8 mouse cellular contexts compared by ENCODE assay signal in the genomic region with DNA sequence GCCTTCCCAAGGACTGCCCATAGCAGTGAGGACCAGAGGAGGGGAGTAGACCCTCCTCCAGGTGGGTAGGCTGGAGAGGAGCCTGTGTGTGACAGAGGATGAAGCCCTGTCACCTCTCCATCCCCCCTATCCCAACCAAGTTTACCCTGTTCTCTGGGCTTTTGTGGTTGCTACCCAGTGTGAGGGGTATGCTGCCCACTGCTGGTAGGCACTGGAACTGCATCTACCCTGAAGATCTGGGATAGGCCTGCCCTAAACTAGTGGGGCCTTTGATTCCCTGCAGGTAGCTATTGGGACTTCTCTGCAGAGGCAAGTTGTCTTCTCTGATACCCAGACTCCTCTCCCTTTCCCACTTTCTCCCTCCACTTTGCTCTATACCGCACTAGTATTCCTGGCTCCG. TPM values are rescaled to one million over a fixed set of nuclear protein-coding genes. Genes with fewer than 3 reads are reported as not detected.
DNase-seq lines count a peak whose midpoint lies in the region; ATAC-seq lines count a peak whose summit lies in the region.

No protein-coding gene starts in this region.

- no peaks in the 10 kb centered on the region for H3K4me1 ChIP-seq in hindbrain, embryonic 14.5 days (replicated peaks; ENCODE audit: control insufficient read depth, insufficient read depth, low read length)
- 0 out of 2 replicates have a peak, but pooled peaks cover 3% of the 10 kb centered on the region for H3K4me1 ChIP-seq in hindbrain, embryonic 13.5 days (replicated peaks)
- 0 out of 2 replicates have a peak, but pooled peaks cover 2% of the 10 kb centered on the region for H3K4me1 ChIP-seq in neural tube, embryonic 11.5 days (ENCODE audit: control insufficient read depth, insufficient read depth, low read length)

- H3K27me3 ChIP-seq in hindbrain, embryonic 14.5 days (ENCODE audit: control insufficient read depth, insufficient read depth, low read length) = no peaks in the 10 kb centered on the region
- H3K27me3 ChIP-seq in hindbrain, embryonic 13.5 days = 0 out of 2 replicates have a peak, but pooled peaks cover 18% of the 10 kb centered on the region
- no peaks in the 10 kb centered on the region for H3K27me3 ChIP-seq in neural tube, embryonic 11.5 days (ENCODE audit: control insufficient read depth, insufficient read depth, low read length)

- DNase-seq in hindbrain, embryonic 14.5 days (ENCODE audit: low spot score) = peak; percentile 72
- DNase-seq in adipocyte (ENCODE audit: low spot score) = peak; percentile 39
- peak; percentile 73 for DNase-seq in embryo, embryonic 11 days
- peak; percentile 79 to 88 for DNase-seq in heart, postnatal 14 days
- DNase-seq in left cerebral cortex, postnatal 4 days = peak; percentile 80
- DNase-seq in neural tube, embryonic 11.5 days (ENCODE audit: low spot score) = peak; percentile 83
- DNase-seq in thymus, postnatal 25 days = peak; percentile 72

- H3K4me2 ChIP-seq in hindbrain, embryonic 14.5 days (replicated peaks) = no peak overlapping the region
- no peak overlapping the region for H3K4me2 ChIP-seq in hindbrain, embryonic 13.5 days
- H3K4me2 ChIP-seq in neural tube, embryonic 11.5 days (ENCODE audit: low read depth) = no peak overlapping the region

- H3K4me3 ChIP-seq in hindbrain, embryonic 14.5 days (replicated peaks; ENCODE audit: low read length) = no peak overlapping the region
- H3K4me3 ChIP-seq in hindbrain, embryonic 13.5 days = no peak overlapping the region
- no peak overlapping the region for H3K4me3 ChIP-seq in neural tube, embryonic 11.5 days (ENCODE audit: low read depth, low read length)

- WGBS in hindbrain, embryonic 14.5 days = 63% methylated on average over 2 of the region's 2 CpGs
- WGBS in hindbrain, embryonic 13.5 days = 57% methylated on average over 2 of the region's 2 CpGs
- WGBS in neural tube, embryonic 11.5 days = 51% methylated on average over 2 of the region's 2 CpGs

- no peak overlapping the region for H3K27ac ChIP-seq in hindbrain, embryonic 14.5 days
- H3K27ac ChIP-seq in hindbrain, embryonic 13.5 days = no peak overlapping the region
- no peak overlapping the region for H3K27ac ChIP-seq in neural tube, embryonic 11.5 days (ENCODE audit: low read depth, low read length)

- 0 out of 2 replicates have a peak, but pooled peaks have one; percentile 19 for ATAC-seq in hindbrain, embryonic 14.5 days (ENCODE audit: low FRiP score)
- ATAC-seq in hindbrain, embryonic 13.5 days (ENCODE audit: low FRiP score) = no peak
- no peak for ATAC-seq in neural tube, embryonic 11.5 days (ENCODE audit: insufficient read depth, low FRiP score, low TSS enrichment)

- H3K36me3 ChIP-seq in hindbrain, embryonic 14.5 days (replicated peaks; ENCODE audit: control insufficient read depth, insufficient read depth) = no peaks in the 10 kb centered on the region
- no peaks in the 10 kb centered on the region for H3K36me3 ChIP-seq in hindbrain, embryonic 13.5 days
- H3K36me3 ChIP-seq in neural tube, embryonic 11.5 days (ENCODE audit: control insufficient read depth, insufficient read depth, low read length) = no peaks in the 10 kb centered on the region

- intact Hi-C loops in heart, postnatal 14 days (cut with DNase I) = loop anchor here (2.0 kb wide), 1 partner anchor 281 kb away; no protein-coding TSS in a partner anchor
- intact Hi-C loops in left cerebral cortex, postnatal 4 days (cut with DNase I) = no loop called here

- no peak overlapping the region for H3K9ac ChIP-seq in hindbrain, embryonic 14.5 days
- H3K9ac ChIP-seq in hindbrain, embryonic 13.5 days = no peak overlapping the region
- no peak overlapping the region for H3K9ac ChIP-seq in neural tube, embryonic 11.5 days (ENCODE audit: low read length)

- no peaks in the 10 kb centered on the region for H3K9me3 ChIP-seq in hindbrain, embryonic 14.5 days (ENCODE audit: control insufficient read depth, low read length)
- H3K9me3 ChIP-seq in hindbrain, embryonic 13.5 days = no peaks in the 10 kb centered on the region
- H3K9me3 ChIP-seq in neural tube, embryonic 11.5 days (ENCODE audit: control insufficient read depth, low read length) = no peaks in the 10 kb centered on the region

RNA-seq across cellular contexts. Expression of a gene that starts 22.6 kb away (rescaled TPM):
- 1.8 and 2.0 TPM in 2 replicates for polyA plus RNA-seq in hindbrain, embryonic 14.5 days (2014; fragmentation: Nextera tagmentation; extraction: Ambion mirVana)
- polyA plus RNA-seq in hindbrain, embryonic 13.5 days (2015; fragmentation: Nextera tagmentation; extraction: Ambion mirVana) = 1.4 and 1.5 TPM in 2 replicates
- total RNA-seq in heart, postnatal 14 days (2021) = 10 to 100 TPM; 25.5 to 26.9 TPM
- total RNA-seq in left cerebral cortex, postnatal 4 days (2021) = 10 to 100 TPM in 1 of 2 experiments, 1 to 10 TPM in 1; 8.6 to 12.2 TPM
- 1.2 and 1.5 TPM in 2 replicates for polyA plus RNA-seq in neural tube, embryonic 11.5 days (2014; fragmentation: Nextera tagmentation; extraction: Ambion mirVana)
